Mouse (Mus musculus) CD4-positive, CD25-positive, alpha-beta regulatory T cell, adult 2 months (primary cell): ENCODE measurements around the gene Nubp1.

ENCODE experiments used
- DNase-seq: peaks from one replicate; pipeline ENCODE4 v3.0.0-alpha.2; 2012; ENCODE audit warnings: low read depth, low spot score

The Nubp1 gene

DNA sequence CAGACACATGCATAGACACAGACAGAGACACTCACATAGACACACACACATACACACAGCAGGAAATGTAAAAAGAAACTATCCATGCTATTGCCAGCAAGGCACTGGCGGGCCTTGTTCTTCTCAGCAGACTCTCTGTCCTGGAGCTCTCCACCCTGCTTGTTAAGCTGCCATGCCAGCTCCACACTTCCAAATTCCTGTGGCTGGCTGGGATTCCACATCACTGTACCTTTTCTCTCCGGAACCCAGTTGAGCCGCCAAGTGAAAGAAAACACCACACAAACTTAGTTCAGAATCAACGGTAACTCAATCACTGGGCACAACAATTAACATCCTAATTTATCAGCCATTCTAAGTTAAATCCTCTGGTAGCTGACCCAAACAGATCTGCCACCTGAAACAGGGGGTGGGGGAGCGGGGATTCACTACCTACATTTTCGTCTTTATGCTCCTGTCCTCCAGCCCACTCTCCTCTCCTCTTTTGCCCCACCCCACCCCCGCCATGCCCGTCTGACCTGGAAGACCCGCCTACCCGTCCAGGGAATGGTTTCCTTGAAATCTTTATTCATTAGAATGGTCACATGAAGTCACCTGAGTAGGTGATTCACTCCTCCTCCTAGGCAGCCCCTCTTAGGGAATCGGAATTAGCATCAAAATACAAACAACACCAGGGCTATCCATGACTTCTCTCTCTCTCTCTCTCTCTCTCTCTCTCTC, 55.8 kb downstream of the Nubp1 start:
- DNase-seq: no peak

DNA sequence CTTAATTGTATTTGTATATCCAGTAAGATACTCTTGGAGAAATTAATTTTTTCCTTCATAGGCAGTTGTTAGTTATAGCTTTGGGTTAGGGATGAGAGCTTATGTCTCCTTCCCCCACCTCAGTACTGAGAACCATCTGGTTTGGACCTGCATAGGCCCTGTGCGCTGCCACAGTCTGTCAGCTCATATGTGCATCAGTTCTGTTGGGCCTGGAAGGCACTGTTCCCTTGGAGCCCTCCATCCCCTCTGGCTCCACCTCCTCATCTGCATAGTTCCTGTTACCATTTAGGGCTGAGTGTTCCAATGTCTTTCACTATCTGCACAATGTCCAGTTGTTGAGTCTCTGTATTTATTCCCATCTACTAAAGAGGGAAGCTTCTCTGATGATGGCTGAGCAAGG, 56.5 kb downstream of the Nubp1 start:
- DNase-seq: no peak

DNA sequence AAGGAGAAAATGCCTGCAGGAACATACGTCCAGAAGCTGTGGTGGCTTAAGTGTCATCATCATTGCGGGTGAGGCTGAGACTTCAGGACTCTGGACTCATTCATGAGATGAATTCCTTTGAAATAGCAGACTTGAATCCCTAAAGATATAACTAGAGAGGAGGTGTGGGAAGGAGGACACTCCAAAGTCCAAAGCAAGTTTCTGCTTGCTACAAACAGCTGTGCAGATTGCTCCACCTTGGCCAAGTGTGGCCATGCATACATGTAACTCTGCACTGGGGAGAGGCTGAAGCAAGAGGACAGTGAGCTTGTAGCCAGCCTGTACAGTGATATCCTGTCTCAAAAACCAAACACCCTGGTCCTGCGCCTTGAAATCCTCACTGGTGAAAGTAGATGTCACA, 60.2 kb downstream of the Nubp1 start:
- DNase-seq: no peak
